Mouse (Mus musculus) erythroblast, embryonic 14.5 days (primary cell): ENCODE data around the gene Ramp2.

Experiments used
- GATA1 ChIP-seq: IDR thresholded peaks from 2 replicates; pipeline ENCODE4 v1.6.1; 2012; ENCODE audit warnings: low read length, inconsistent platforms, mixed read lengths
- TAL1 ChIP-seq: IDR thresholded peaks from 3 replicates; pipeline ENCODE4 v1.6.1; 2012; ENCODE audit warnings: low read length, inconsistent platforms, mixed read lengths

DNA sequence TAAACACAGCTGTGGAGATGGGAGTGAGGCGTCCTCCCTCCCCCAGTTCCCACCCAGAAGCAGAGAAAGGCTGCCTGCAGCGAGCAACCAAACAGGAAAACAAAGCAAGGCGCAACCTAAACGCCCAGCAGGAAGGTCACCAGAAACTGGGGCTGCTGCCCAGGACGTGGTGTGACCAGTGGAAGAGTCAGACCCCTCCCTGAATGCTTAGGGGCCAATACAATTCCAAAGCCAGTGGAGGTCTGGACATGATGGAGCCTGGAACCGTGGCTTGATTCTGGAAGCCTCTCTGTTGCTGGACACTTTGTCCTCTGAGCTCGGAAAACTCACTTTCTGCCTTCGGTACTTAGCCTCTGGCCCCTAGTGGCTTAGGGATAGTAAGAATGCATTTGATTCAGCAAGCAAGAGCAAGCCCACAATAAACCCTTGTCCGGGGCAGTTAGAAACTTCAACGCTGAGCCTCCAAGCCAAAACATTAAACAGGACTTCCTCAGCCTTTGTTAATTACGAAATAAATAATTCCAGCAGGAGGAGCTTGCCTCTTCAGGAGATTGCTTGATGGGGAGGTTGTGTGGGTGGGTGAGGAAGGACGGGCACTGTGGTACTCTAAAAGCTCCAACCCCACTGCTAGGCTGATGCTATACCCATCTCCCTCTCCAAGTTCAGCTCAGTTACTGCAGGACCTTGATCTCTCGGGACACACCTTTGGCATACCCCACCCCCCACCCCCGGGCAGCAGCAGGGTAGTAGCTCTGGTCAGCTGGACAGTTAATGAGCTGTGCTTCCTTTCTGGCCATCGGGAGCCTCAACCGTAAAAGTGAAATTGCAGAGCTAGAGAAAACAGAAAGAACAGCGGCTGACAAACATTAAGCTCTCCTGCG is 14.6 kb upstream of the Ramp2 start:
- TF ChIP-seq TAL1 (no peak), GATA1 (no peak)
